Mouse (Mus musculus) leukemia stem cell, adult 10-12 weeks (primary cell): ENCODE measurements around the gene Olfr672. TPM values are rescaled to one million over a fixed set of nuclear protein-coding genes. Genes with fewer than 3 reads are reported as not detected.

Experiments used
- polyA plus RNA-seq: library from polyadenylated mRNA; stranded (reverse); fragments of >175 nt; gene quantifications from 2 replicates; pipeline ENCODE4 v1.2.3, GENCODE M21; 2012; ENCODE audit warnings: low replicate concordance

The Olfr672 gene
- polyA plus RNA-seq, result not detected in 2 replicates

GRCm38 (mm10) chr7:105001929-105002328 lies at the start of gene Olfr672:
Gene Olfr672, minus strand, starts transcription at chr7:105002029.

GRCm38 (mm10) chr7:105032398-105032797 lies 30.6 kb upstream of the Olfr672 start, which contains the start of gene Olfr676:
Gene Olfr676, plus strand, starts transcription at chr7:105032698.

GRCm38 (mm10) chr7:105028360-105028759 lies 26.5 kb upstream of the Olfr672 start, which contains the start of gene Olfr675:
Gene Olfr675, minus strand, starts transcription at chr7:105028460.

GRCm38 (mm10) chr7:104979026-104979425 lies 22.8 kb downstream of the Olfr672 start, which contains the start of gene Olfr671:
Gene Olfr671, minus strand, starts transcription at chr7:104979126.

GRCm38 (mm10) chr7:104962520-104962919 lies 39.3 kb downstream of the Olfr672 start, which contains the start of gene Olfr670:
Gene Olfr670, minus strand, starts transcription at chr7:104962620.

Other genes starting within 250 kb of the Olfr672 start
- not detected in 2 replicates for gene Usp17le, start 224.6 kb downstream of the Olfr672 start, polyA plus RNA-seq
- not detected in 2 replicates for gene Usp17lb, start 159.4 kb downstream of the Olfr672 start, polyA plus RNA-seq
- not detected in 2 replicates for gene Usp17la, start 145.0 kb downstream of the Olfr672 start, polyA plus RNA-seq
- not detected in 2 replicates for gene Olfr665, start 124.0 kb downstream of the Olfr672 start, polyA plus RNA-seq
- not detected in 2 replicates for gene Olfr666, start 106.1 kb downstream of the Olfr672 start, polyA plus RNA-seq
- 0.19 TPM in 1 of 2 replicates, not detected in the other for gene Olfr667, start 80.5 kb downstream of the Olfr672 start, polyA plus RNA-seq
- not detected in 2 replicates for gene Olfr668, start 74.0 kb downstream of the Olfr672 start, polyA plus RNA-seq
- not detected in 2 replicates for gene Olfr669, start 67.8 kb downstream of the Olfr672 start, polyA plus RNA-seq
- gene Olfr670, start 39.4 kb downstream of the Olfr672 start, polyA plus RNA-seq, result not detected in 2 replicates
- 0.12 TPM in 1 of 2 replicates, not detected in the other for gene Olfr671, start 22.9 kb downstream of the Olfr672 start, polyA plus RNA-seq
- not detected in 2 replicates for gene Olfr675, start 26.4 kb upstream of the Olfr672 start, polyA plus RNA-seq
- not detected in 2 replicates for gene Olfr676, start 30.7 kb upstream of the Olfr672 start, polyA plus RNA-seq
- gene Olfr677, start 49.3 kb upstream of the Olfr672 start, polyA plus RNA-seq, result not detected in 2 replicates
- gene Olfr678, start 62.4 kb upstream of the Olfr672 start, polyA plus RNA-seq, result not detected in 2 replicates
- not detected in 2 replicates for gene Olfr679, start 79.2 kb upstream of the Olfr672 start, polyA plus RNA-seq
- gene Olfr680-ps1, start 90.8 kb upstream of the Olfr672 start, polyA plus RNA-seq, result not detected in 2 replicates
- not detected in 2 replicates for gene Olfr681, start 114.8 kb upstream of the Olfr672 start, polyA plus RNA-seq
- 0.26 TPM in 1 of 2 replicates, not detected in the other for gene Olfr683, start 145.0 kb upstream of the Olfr672 start, polyA plus RNA-seq
- not detected in 2 replicates for gene Olfr684, start 161.6 kb upstream of the Olfr672 start, polyA plus RNA-seq
- not detected in 2 replicates for gene Olfr685, start 184.0 kb upstream of the Olfr672 start, polyA plus RNA-seq
- not detected in 2 replicates for gene Olfr686, start 205.5 kb upstream of the Olfr672 start, polyA plus RNA-seq